In the genomic region with DNA sequence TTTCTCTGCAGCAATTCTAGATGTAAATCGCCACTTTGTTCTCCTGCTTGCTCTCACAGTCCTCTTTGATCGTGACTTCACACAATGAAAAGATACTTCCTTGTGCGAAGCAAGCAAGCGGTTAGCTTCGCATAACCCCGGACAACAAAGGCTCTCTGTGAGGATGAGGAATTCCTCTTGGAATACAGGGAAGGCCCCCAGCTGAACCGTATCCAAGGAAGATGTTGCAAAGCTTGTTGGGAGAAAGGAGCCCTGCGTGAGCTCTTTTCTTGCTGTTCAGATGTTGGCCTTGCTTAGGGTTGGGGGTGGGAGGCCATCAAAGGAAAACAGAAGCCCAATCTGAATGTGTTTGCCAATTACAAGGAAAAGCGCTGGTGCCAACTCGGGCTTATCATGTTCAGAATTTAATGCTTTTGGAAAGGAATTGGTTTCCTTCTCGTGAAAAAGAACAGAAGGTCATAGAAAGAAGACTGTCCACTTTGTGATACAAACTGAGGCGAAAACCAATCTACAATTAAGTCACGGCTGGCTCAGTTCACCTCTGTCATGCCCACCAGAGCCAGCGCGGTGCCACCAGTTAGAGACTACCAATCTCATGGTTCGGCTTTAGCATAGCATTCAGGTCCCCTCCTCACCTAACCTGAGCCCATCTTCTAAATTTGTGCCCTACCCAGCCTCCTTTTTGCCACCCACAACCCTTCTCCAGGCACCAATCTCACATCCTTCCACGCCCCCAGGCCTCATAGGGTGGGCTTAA, we compare ENCODE assay signal across 9 mouse cellular contexts.
DNase-seq lines count a peak whose midpoint lies in the region; ATAC-seq and TF ChIP-seq lines count a peak whose summit lies in the region.
"Had no signal": no experiment of that assay in that cellular context is flagged by ENCODE, and none has a peak within 500 bp of the region (broad histone marks: within the 10 kb centered on the region; RNA-seq: fewer than 3 reads in every experiment).

No protein-coding gene starts in this region.

- H3K27me3 ChIP-seq in hindbrain, embryonic 13.5 days = peaks cover 21% of the 10 kb centered on the region
- no peaks in the 10 kb centered on the region for H3K27me3 ChIP-seq in midbrain, embryonic 16.5 days (ENCODE audit: control insufficient read depth, insufficient read depth, low read depth, low read length)
- no peaks in the 10 kb centered on the region for H3K27me3 ChIP-seq in heart, embryonic 10.5 days (ENCODE audit: insufficient read depth, poor library complexity, severe bottlenecking)
- H3K27me3 ChIP-seq: limb, embryonic 12.5 days had no signal

- TF ChIP-seq CTCF in brain, embryonic 14.5 days (IDR thresholded peaks at IDR 0.05; ENCODE audit: borderline replicate concordance, extremely low read depth, insufficient read depth, insufficient read length) = no peak

- no peak overlapping the region for H3K27ac ChIP-seq in hindbrain, embryonic 13.5 days
- peak overlapping the region; percentile 29; the same call in 1 of the 2 replicates for H3K27ac ChIP-seq in midbrain, embryonic 16.5 days (ENCODE audit: low read length)
- no peak overlapping the region for H3K27ac ChIP-seq in heart, embryonic 10.5 days
- H3K27ac ChIP-seq: limb, embryonic 12.5 days had no signal

- WGBS in hindbrain, embryonic 13.5 days = 27% methylated on average over 17 of the region's 17 CpGs
- WGBS in midbrain, embryonic 16.5 days = 26% methylated on average over 17 of the region's 17 CpGs
- 63% methylated on average over 17 of the region's 17 CpGs for WGBS in heart, embryonic 10.5 days

- H3K9me3 ChIP-seq in hindbrain, embryonic 13.5 days = no peaks in the 10 kb centered on the region
- no peaks in the 10 kb centered on the region for H3K9me3 ChIP-seq in midbrain, embryonic 16.5 days (replicated peaks; ENCODE audit: control insufficient read depth, low read length, poor library complexity, severe bottlenecking)
- no peaks in the 10 kb centered on the region for H3K9me3 ChIP-seq in heart, embryonic 10.5 days
- H3K9me3 ChIP-seq: limb, embryonic 12.5 days had no signal

- DNase-seq in brain, embryonic 14.5 days (ENCODE audit: low read depth) = peak; percentile 92
- peak; percentile 59 for DNase-seq in embryo, embryonic 10 days (ENCODE audit: low spot score)
- DNase-seq in heart, embryonic 10.5 days (ENCODE audit: low spot score) = no peak
- no peak for DNase-seq in lung, adult 18-20 months
- DNase-seq in lung, postnatal 10 days = no peak

- H3K4me3 ChIP-seq in hindbrain, embryonic 13.5 days = no peak overlapping the region
- H3K4me3 ChIP-seq in midbrain, embryonic 16.5 days (ENCODE audit: low read depth, low read length) = no peak overlapping the region
- H3K4me3 ChIP-seq in heart, embryonic 10.5 days = no peak overlapping the region
- H3K4me3 ChIP-seq: limb, embryonic 12.5 days had no signal

- H3K4me2 ChIP-seq in hindbrain, embryonic 13.5 days = no peak overlapping the region
- no peak overlapping the region for H3K4me2 ChIP-seq in midbrain, embryonic 16.5 days (ENCODE audit: low read length)
- H3K4me2 ChIP-seq: limb, embryonic 12.5 days had no signal

- H3K36me3 ChIP-seq in hindbrain, embryonic 13.5 days = no peaks in the 10 kb centered on the region
- no peaks in the 10 kb centered on the region for H3K36me3 ChIP-seq in midbrain, embryonic 16.5 days (ENCODE audit: control insufficient read depth, insufficient read depth, low read length)
- H3K36me3 ChIP-seq in heart, embryonic 10.5 days = no peaks in the 10 kb centered on the region
- H3K36me3 ChIP-seq: limb, embryonic 12.5 days had no signal

- no peak for TF ChIP-seq POLR2A in brain, embryonic 14.5 days (IDR thresholded peaks at IDR 0.05; ENCODE audit: borderline replicate concordance, extremely low read depth, insufficient read depth, insufficient read length, poor library complexity, severe bottlenecking)

- ATAC-seq in hindbrain, embryonic 13.5 days (ENCODE audit: low FRiP score) = peak; percentile 60
- peak; percentile 84 for ATAC-seq in midbrain, embryonic 16.5 days
- ATAC-seq in megakaryocyte-erythroid progenitor cell, adult 5-6 weeks (replicated peaks; ENCODE audit: low FRiP score, low TSS enrichment, poor library complexity, severe bottlenecking) = no peak

- H3K9ac ChIP-seq in hindbrain, embryonic 13.5 days = no peak overlapping the region
- H3K9ac ChIP-seq in midbrain, embryonic 16.5 days (ENCODE audit: low read depth, low read length) = no peak overlapping the region
- H3K9ac ChIP-seq: limb, embryonic 12.5 days had no signal

- H3K4me1 ChIP-seq in hindbrain, embryonic 13.5 days (replicated peaks) = peaks cover 7% of the 10 kb centered on the region; the same call in 1 of the 2 replicates
- peaks cover 7% of the 10 kb centered on the region; the same call in 1 of the 2 replicates for H3K4me1 ChIP-seq in midbrain, embryonic 16.5 days (ENCODE audit: control insufficient read depth, insufficient read depth, low read length)
- no peaks in the 10 kb centered on the region for H3K4me1 ChIP-seq in heart, embryonic 10.5 days

Comparison
In these comparisons a context has a peak if more than half of its experiments do, and no peak if none do; other contexts are left out.
1. DNase-seq: peak in brain, embryonic 14.5 days (single experiment) and embryo, embryonic 10 days (single experiment); none in heart, embryonic 10.5 days (single experiment), lung, adult 18-20 months (0 of 2) and lung, postnatal 10 days (single experiment).